Mouse (Mus musculus) liver, embryonic 13.5 days (tissue): ENCODE measurements around the gene Gng10. TPM values are rescaled to one million over a fixed set of nuclear protein-coding genes. Genes with fewer than 3 reads are reported as not detected.

Experiments used
- ATAC-seq: fragments of 200-750 bp; cut with Nextera tagmentation; 2 replicates; pipeline ENCODE4 v1.8.0; 2017; ENCODE audit warnings: low read depth, mild to moderate bottlenecking, moderate number of reproducible peaks, moderate library complexity
- DNase-seq: peaks from one replicate; pipeline ENCODE4 v3.0.0; 2022
- H3K27ac ChIP-seq: fragments of 300-500 bp; sonication (generic); 2 replicates; pipeline ENCODE4 v1.5.1; 2015; ENCODE audit warnings: moderate library complexity, mild to moderate bottlenecking, inconsistent platforms
- H3K27me3 ChIP-seq: fragments of 300-500 bp; sonication (generic); 2 replicates; pipeline ENCODE4 v1.6.1; 2015; ENCODE audit warnings: mild to moderate bottlenecking, inconsistent platforms
- H3K36me3 ChIP-seq: fragments of 300-500 bp; sonication (generic); 2 replicates; pipeline ENCODE4 v1.6.1; 2015; ENCODE audit warnings: mild to moderate bottlenecking, inconsistent platforms
- H3K4me1 ChIP-seq: fragments of 300-500 bp; sonication (generic); replicated peaks from 2 replicates; pipeline ENCODE4 v1.6.1; 2015; ENCODE audit warnings: inconsistent platforms
- H3K4me2 ChIP-seq: fragments of 300-500 bp; sonication (generic); 2 replicates; pipeline ENCODE4 v1.6.1; 2015; ENCODE audit warnings: inconsistent platforms, mild to moderate bottlenecking, moderate library complexity
- H3K4me3 ChIP-seq: fragments of 300-500 bp; sonication (generic); replicated peaks from 2 replicates; pipeline ENCODE4 v1.5.1; 2015; ENCODE audit warnings: mild to moderate bottlenecking, inconsistent platforms
- H3K9ac ChIP-seq: fragments of 300-500 bp; sonication (generic); 2 replicates; pipeline ENCODE4 v1.6.1; 2015; ENCODE audit warnings: mild to moderate bottlenecking, inconsistent platforms
- H3K9me3 ChIP-seq: fragments of 300-500 bp; sonication (generic); replicated peaks from 2 replicates; pipeline ENCODE4 v1.6.1; 2016; ENCODE audit warnings: inconsistent platforms
- WGBS: fragments of 180-500 bp; shearing (Covaris S2); methylation state at CpG from one replicate; pipeline ENCODE4 v1.1.7; 2015; ENCODE audit not compliant: insufficient replicate concordance; 5-methylcytosine and 5-hydroxymethylcytosine counted together
- polyA plus RNA-seq: library from polyadenylated mRNA; unstranded; fragments of >200 nt; fragmentation: Nextera tagmentation; extraction: Ambion mirVana; gene quantifications from 2 replicates; pipeline ENCODE4 v1.2.1, GENCODE M21; 2015

The Gng10 gene
- polyA plus RNA-seq, 1 experiment from 2014 or later: 34.7 TPM

GRCm38 (mm10) chr4:58999686-59000085, 35.2 kb upstream of the Gng10 start:
- Histone ChIP-seq H3K36me3 (no peaks in the 10 kb centered on the region), H3K27me3 (no peaks in the 10 kb centered on the region), H3K4me3 (no peak overlapping the region), H3K4me2 (no peak overlapping the region), H3K27ac (no peak overlapping the region), H3K9ac (no peak overlapping the region), H3K9me3 (no peaks in the 10 kb centered on the region), H3K4me1 (peaks cover 47% of the 10 kb centered on the region)
- ATAC-seq (no peak), DNase-seq (peak; percentile 58)
- WGBS: 4% methylated on average over 2 of the region's 2 CpGs

- no peak overlapping the region for H3K9ac ChIP-seq
These were observed 34.3 kb upstream of the Gng10 start for GRCm38 (mm10) chr4:59000614-59001013.

GRCm38 (mm10) chr4:59002948-59003805, 31.7 kb upstream of the Gng10 start, which contains the start of gene Gm20503:
Gene Gm20503, plus strand, starts transcription at chr4:59003210.
- Histone ChIP-seq H3K4me1 (peaks cover 55% of the 10 kb centered on the region), H3K9ac (peak within 1 kb of the TSS; percentile 95), H3K4me3 (peak within 1 kb of the TSS; percentile 97), H3K27ac (peak within 1 kb of the TSS; percentile 87), H3K9me3 (no peaks in the 10 kb centered on the region), H3K36me3 (no peaks in the 10 kb centered on the region), H3K27me3 (no peaks in the 10 kb centered on the region), H3K4me2 (peak within 1 kb of the TSS; percentile 98)
- ATAC-seq (peak; percentile 98), DNase-seq (peak; percentile 87)
- WGBS: under 1% methylated on average over 82 of the region's 89 CpGs

More at GRCm38 (mm10) chr4:59000614-59001013, 34.3 kb upstream of the Gng10 start:
- 2% methylated on average over 2 of the region's 2 CpGs for WGBS
- no peaks in the 10 kb centered on the region for H3K9me3 ChIP-seq
- no peak overlapping the region for H3K27ac ChIP-seq
- no peak for ATAC-seq
- no peak for DNase-seq
- H3K27me3 ChIP-seq: no peaks in the 10 kb centered on the region
- peaks cover 47% of the 10 kb centered on the region for H3K4me1 ChIP-seq
- H3K4me2 ChIP-seq: no peak overlapping the region
- no peak overlapping the region for H3K4me3 ChIP-seq
- H3K36me3 ChIP-seq: no peaks in the 10 kb centered on the region

GRCm38 (mm10) chr4:59003806-59004200, 31.1 kb upstream of the Gng10 start:
- Histone ChIP-seq H3K4me1 (peaks cover 56% of the 10 kb centered on the region), H3K27me3 (no peaks in the 10 kb centered on the region), H3K4me3 (peak overlapping the region; percentile 97), H3K27ac (peak overlapping the region; percentile 87), H3K36me3 (no peaks in the 10 kb centered on the region), H3K4me2 (peak overlapping the region; percentile 98), H3K9ac (peak overlapping the region; percentile 95), H3K9me3 (no peaks in the 10 kb centered on the region)
- ATAC-seq (no peak), DNase-seq (no peak)
- 11% methylated on average over 7 of the region's 7 CpGs for WGBS

- H3K4me1 ChIP-seq: peaks cover 77% of the 10 kb centered on the region
- H3K9me3 ChIP-seq: no peaks in the 10 kb centered on the region
- ATAC-seq: no peak
- H3K9ac ChIP-seq: no peak overlapping the region
- H3K27ac ChIP-seq: no peak overlapping the region
- H3K4me2 ChIP-seq: no peak overlapping the region
- WGBS: 50% methylated on average over 8 of the region's 8 CpGs
- no peak for DNase-seq
- no peaks in the 10 kb centered on the region for H3K27me3 ChIP-seq
- H3K4me3 ChIP-seq: no peak overlapping the region
- no peaks in the 10 kb centered on the region for H3K36me3 ChIP-seq
These were observed 28.7 kb upstream of the Gng10 start for GRCm38 (mm10) chr4:59006211-59006610.

- WGBS: 70% methylated on average over 6 of the region's 6 CpGs
- H3K4me2 ChIP-seq: no peak overlapping the region
These were observed 27.9 kb upstream of the Gng10 start for GRCm38 (mm10) chr4:59007016-59007415.

GRCm38 (mm10) chr4:59007974-59008373, 26.9 kb upstream of the Gng10 start:
- Histone ChIP-seq H3K9me3 (no peaks in the 10 kb centered on the region), H3K27ac (no peak overlapping the region), H3K27me3 (no peaks in the 10 kb centered on the region), H3K4me1 (peaks cover 81% of the 10 kb centered on the region), H3K9ac (no peak overlapping the region), H3K36me3 (no peaks in the 10 kb centered on the region), H3K4me3 (no peak overlapping the region), H3K4me2 (no peak overlapping the region)
- 76% methylated on average over 5 of the region's 5 CpGs for WGBS
- ATAC-seq: no peak
- DNase-seq: no peak

More at GRCm38 (mm10) chr4:59007016-59007415, 27.9 kb upstream of the Gng10 start:
- Histone ChIP-seq H3K9me3 (no peaks in the 10 kb centered on the region), H3K27me3 (no peaks in the 10 kb centered on the region), H3K9ac (no peak overlapping the region), H3K4me3 (no peak overlapping the region), H3K4me1 (peaks cover 85% of the 10 kb centered on the region), H3K27ac (no peak overlapping the region), H3K36me3 (no peaks in the 10 kb centered on the region)
- DNase-seq (no peak), ATAC-seq (no peak)

GRCm38 (mm10) chr4:59009186-59009585, 25.7 kb upstream of the Gng10 start:
- Histone ChIP-seq H3K27ac (no peak overlapping the region), H3K36me3 (peaks cover 4% of the 10 kb centered on the region; the same call in 1 of the 2 replicates), H3K27me3 (no peaks in the 10 kb centered on the region), H3K9ac (no peak overlapping the region), H3K4me1 (peaks cover 74% of the 10 kb centered on the region), H3K9me3 (no peaks in the 10 kb centered on the region), H3K4me3 (no peak overlapping the region), H3K4me2 (peak overlapping the region; percentile 11; the same call in 1 of the 2 replicates)
- ATAC-seq (no peak), DNase-seq (no peak)
- WGBS: 41% methylated on average over 7 of the region's 7 CpGs

- H3K9ac ChIP-seq: no peak overlapping the region
- H3K36me3 ChIP-seq: peaks cover 6% of the 10 kb centered on the region; the same call in 1 of the 2 replicates
- no peak overlapping the region for H3K4me3 ChIP-seq
- H3K4me1 ChIP-seq: peaks cover 69% of the 10 kb centered on the region
- H3K4me2 ChIP-seq: no peak overlapping the region
- no peaks in the 10 kb centered on the region for H3K9me3 ChIP-seq
- no peaks in the 10 kb centered on the region for H3K27me3 ChIP-seq
- DNase-seq (no peak), ATAC-seq (no peak)
- H3K27ac ChIP-seq: no peak overlapping the region
- 22% methylated on average over 4 of the region's 4 CpGs for WGBS
These were observed 25.2 kb upstream of the Gng10 start for GRCm38 (mm10) chr4:59009696-59010095.

- H3K4me1 ChIP-seq: peaks cover 52% of the 10 kb centered on the region
These were observed 23.4 kb upstream of the Gng10 start for GRCm38 (mm10) chr4:59011446-59011845.

GRCm38 (mm10) chr4:59015181-59015580, 19.7 kb upstream of the Gng10 start:
- no peak overlapping the region for H3K4me3 ChIP-seq
- peaks cover 26% of the 10 kb centered on the region for H3K4me1 ChIP-seq
- no peak for ATAC-seq
- H3K9me3 ChIP-seq: no peaks in the 10 kb centered on the region
- DNase-seq: no peak
- peaks cover 27% of the 10 kb centered on the region for H3K36me3 ChIP-seq
- no peak overlapping the region for H3K27ac ChIP-seq
- no peak overlapping the region for H3K4me2 ChIP-seq
- no peaks in the 10 kb centered on the region for H3K27me3 ChIP-seq
- no peak overlapping the region for H3K9ac ChIP-seq
- WGBS: 75% methylated on average over 3 of the region's 3 CpGs

More at GRCm38 (mm10) chr4:59011446-59011845, 23.4 kb upstream of the Gng10 start:
- Histone ChIP-seq H3K27me3 (no peaks in the 10 kb centered on the region), H3K9ac (no peak overlapping the region), H3K27ac (no peak overlapping the region; the same call in 1 of the 2 replicates), H3K36me3 (peaks cover 6% of the 10 kb centered on the region; the same call in 1 of the 2 replicates), H3K4me3 (no peak overlapping the region), H3K9me3 (no peaks in the 10 kb centered on the region), H3K4me2 (no peak overlapping the region)
- DNase-seq (no peak), ATAC-seq (no peak)
- 43% methylated on average over 3 of the region's 3 CpGs for WGBS
